Mouse (Mus musculus) left cerebral cortex, adult 2 months (tissue): ENCODE measurements at regions not wholly inside any gene's neighbourhood (a gene's known extent, or its start where the extent isn't known, plus 50 kb on each side); places are given as distances from the start of the nearest gene placed in this dataset.

Experiments used
- DNase-seq, 2 experiments: peaks; one replicate each; pipeline ENCODE4 v3.0.0; 2021 to 2022; ENCODE audit warnings: low spot score in 2 of 2, mixed read lengths in 1 of 2; ENCODE audit errors: extremely low spot score in 1 of 2
- H3K27ac ChIP-seq: fragments of 200-600 bp; 2 replicates; pipeline ENCODE4 v1.8.1; 2022
- H3K4me3 ChIP-seq: fragments of 200-600 bp; 2 replicates; pipeline ENCODE4 v1.8.1; 2022
- CTCF ChIP-seq: fragments of 200-600 bp; IDR thresholded peaks from 2 replicates; pipeline ENCODE4 v1.8.1; 2022; ENCODE audit warnings: antibody characterized with exemption, mild to moderate bottlenecking, moderate library complexity
- intact Hi-C: fragments of 180-260 bp; cut with DNase I; formaldehyde crosslinking; loops from one replicate; pipeline ENCODE4 v1.15.1; 2025

GRCm38 (mm10) chr14:37950212-37950876 is 815.3 kb upstream of the Ghitm start:
- intact Hi-C loops: no loop called here
- TF ChIP-seq CTCF: peak; percentile 37; the same call in 1 of the 2 replicates
- H3K27ac ChIP-seq: no peak overlapping the region
- no peak overlapping the region for H3K4me3 ChIP-seq
- DNase-seq: no peak
